Mouse (Mus musculus) kidney, postnatal 0 days (tissue): ENCODE measurements around the gene Umps. TPM values are rescaled to one million over a fixed set of nuclear protein-coding genes. Genes with fewer than 3 reads are reported as not detected.
A peak's percentile ranks its signal among the peaks of the same experiment; 100 is the strongest.

Source experiments
- ATAC-seq: fragments of 200-750 bp; cut with Nextera tagmentation; replicated peaks from 2 replicates; pipeline ENCODE4 v1.8.0; 2017; ENCODE audit warnings: low read depth, moderate number of reproducible peaks, moderate TSS enrichment, moderate library complexity; ENCODE audit not compliant: low FRiP score
- DNase-seq: peaks from one replicate; pipeline ENCODE4 v3.0.0-alpha.2; 2016; ENCODE audit warnings: low spot score
- H3K27ac ChIP-seq: fragments of 300-500 bp; sonication (generic); 2 replicates; pipeline ENCODE4 v1.5.1; 2014; ENCODE audit warnings: mild to moderate bottlenecking
- H3K27me3 ChIP-seq: fragments of 300-500 bp; sonication (generic); 2 replicates; pipeline ENCODE4 v1.6.1; 2014; ENCODE audit warnings: low read length, mixed read lengths; ENCODE audit not compliant: insufficient read depth
- H3K36me3 ChIP-seq: fragments of 300-500 bp; sonication (generic); 2 replicates; pipeline ENCODE4 v1.6.1; 2014; ENCODE audit warnings: low read length, mixed read lengths; ENCODE audit not compliant: insufficient read depth
- H3K4me1 ChIP-seq: fragments of 300-500 bp; sonication (generic); replicated peaks from 2 replicates; pipeline ENCODE4 v1.6.1; 2014; ENCODE audit warnings: antibody characterized with exemption, low read length, mixed read lengths; ENCODE audit not compliant: insufficient read depth
- H3K4me2 ChIP-seq: fragments of 300-500 bp; sonication (generic); 2 replicates; pipeline ENCODE4 v1.6.1; 2014; ENCODE audit warnings: mild to moderate bottlenecking, low read length, moderate library complexity, mixed read lengths
- H3K4me3 ChIP-seq: fragments of 300-500 bp; sonication (generic); replicated peaks from 2 replicates; pipeline ENCODE4 v1.5.1; 2014; ENCODE audit warnings: low read depth, low read length
- H3K9ac ChIP-seq: fragments of 300-500 bp; sonication (generic); 2 replicates; pipeline ENCODE4 v1.6.1; 2014; ENCODE audit warnings: low read depth, low read length
- H3K9me3 ChIP-seq: fragments of 300-500 bp; sonication (generic); replicated peaks from 2 replicates; pipeline ENCODE4 v1.6.1; 2016; ENCODE audit warnings: low read length, inconsistent platforms, mixed read lengths
- CTCF ChIP-seq: IDR thresholded peaks from 2 replicates; pipeline ENCODE4 v1.5.1; 2016; ENCODE audit warnings: antibody characterized with exemption, low read depth, mild to moderate bottlenecking, moderate library complexity
- WGBS: fragments of 180-500 bp; shearing (Covaris S2); extraction: QIAGEN DNeasy Blood & Tissue Kit; methylation state at CpG from one replicate; pipeline ENCODE4 v1.1.7; 2014; 5-methylcytosine and 5-hydroxymethylcytosine counted together
- polyA plus RNA-seq: library from polyadenylated mRNA; unstranded; fragments of >200 nt; fragmentation: Nextera tagmentation; extraction: Ambion mirVana; gene quantifications from 2 replicates; pipeline ENCODE4 v1.2.1, GENCODE M21; 2015

Umps gene
- polyA plus RNA-seq, 1 experiment from 2014 or later: 37.9 TPM

DNA sequence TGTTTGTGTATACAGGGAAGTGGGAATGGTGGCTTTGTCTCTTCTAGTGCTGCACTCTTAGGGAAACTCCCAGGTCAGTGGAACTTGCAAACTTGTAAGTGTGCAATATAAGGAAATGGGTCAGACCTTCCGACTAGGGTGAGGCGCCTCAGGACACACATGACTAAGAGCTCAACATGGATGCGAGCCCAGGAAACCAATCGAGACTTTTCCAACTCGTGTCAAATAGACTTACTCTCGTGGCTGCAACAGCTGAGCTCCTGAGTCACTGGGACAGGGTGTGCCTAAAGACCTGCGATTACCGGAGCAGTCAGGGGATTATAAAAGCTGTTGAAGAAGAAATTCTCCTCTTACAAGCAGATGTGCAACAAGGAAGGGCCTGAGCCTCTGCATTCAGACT, 33.9 kb upstream of the Umps start:
- no peak for TF ChIP-seq CTCF
- Histone ChIP-seq H3K9me3 (no peaks in the 10 kb centered on the region), H3K27me3 (no peaks in the 10 kb centered on the region), H3K9ac (no peak overlapping the region), H3K4me1 (peaks cover 10% of the 10 kb centered on the region; the same call in 1 of the 2 replicates), H3K36me3 (no peaks in the 10 kb centered on the region), H3K4me3 (no peak overlapping the region), H3K4me2 (no peak overlapping the region), H3K27ac (no peak overlapping the region)
- WGBS: 63% methylated on average over 8 of the region's 8 CpGs
- no peak for ATAC-seq
- DNase-seq: no peak

DNA sequence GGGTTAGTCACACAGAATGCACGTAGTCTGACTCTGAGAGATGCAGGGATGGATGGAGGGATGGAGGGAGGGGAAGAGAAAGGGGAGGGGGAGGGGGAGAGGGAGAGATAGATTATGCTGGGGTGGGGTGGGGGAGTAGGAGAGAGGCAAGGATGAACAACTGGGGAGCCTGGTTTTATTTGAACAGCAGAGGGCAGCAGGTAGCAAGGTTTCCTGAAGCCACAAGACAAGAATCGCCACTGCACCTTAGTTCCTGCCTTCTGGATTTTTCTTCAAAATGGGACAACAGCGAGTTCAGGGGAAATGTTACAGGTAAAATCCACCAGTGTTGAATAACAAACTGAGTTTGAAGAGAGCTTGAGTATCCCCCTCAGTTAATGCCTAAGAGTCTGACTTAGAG, 32.5 kb upstream of the Umps start:
- no peak overlapping the region for H3K4me3 ChIP-seq
- H3K27me3 ChIP-seq: no peaks in the 10 kb centered on the region
- no peak overlapping the region for H3K4me2 ChIP-seq
- DNase-seq: peak; percentile 78
- no peak overlapping the region for H3K9ac ChIP-seq
- peak; percentile 73 for TF ChIP-seq CTCF
- H3K4me1 ChIP-seq: 0 out of 2 replicates have a peak, but pooled peaks cover 1% of the 10 kb centered on the region
- no peak for ATAC-seq
- no peaks in the 10 kb centered on the region for H3K36me3 ChIP-seq
- 24% methylated on average over 3 of the region's 3 CpGs for WGBS
- no peaks in the 10 kb centered on the region for H3K9me3 ChIP-seq
- H3K27ac ChIP-seq: no peak overlapping the region

- Histone ChIP-seq H3K36me3 (no peaks in the 10 kb centered on the region), H3K4me3 (no peak overlapping the region), H3K9me3 (no peaks in the 10 kb centered on the region), H3K27me3 (no peaks in the 10 kb centered on the region), H3K27ac (no peak overlapping the region), H3K9ac (no peak overlapping the region), H3K4me2 (no peak overlapping the region), H3K4me1 (no peaks in the 10 kb centered on the region)
- TF ChIP-seq CTCF: no peak
- DNase-seq (no peak), ATAC-seq (no peak)
- 89% methylated on average over 6 of the region's 6 CpGs for WGBS
Observed at GRCm38 (mm10) chr16:33998011-33998410, 31.2 kb upstream of the Umps start.

- Histone ChIP-seq H3K4me3 (no peak overlapping the region), H3K27ac (no peak overlapping the region), H3K9ac (no peak overlapping the region), H3K4me2 (no peak overlapping the region), H3K36me3 (no peaks in the 10 kb centered on the region), H3K4me1 (no peaks in the 10 kb centered on the region), H3K9me3 (no peaks in the 10 kb centered on the region), H3K27me3 (no peaks in the 10 kb centered on the region)
- peak; percentile 80 for DNase-seq
- ATAC-seq: no peak
- TF ChIP-seq CTCF: peak; percentile 94
- 4% methylated on average over 5 of the region's 5 CpGs for WGBS
Observed at GRCm38 (mm10) chr16:33996030-33996429, 29.2 kb upstream of the Umps start.

- Histone ChIP-seq H3K4me3 (no peak overlapping the region), H3K9me3 (no peaks in the 10 kb centered on the region), H3K4me2 (no peak overlapping the region), H3K27me3 (no peaks in the 10 kb centered on the region), H3K36me3 (no peaks in the 10 kb centered on the region), H3K27ac (no peak overlapping the region), H3K9ac (no peak overlapping the region), H3K4me1 (no peaks in the 10 kb centered on the region)
- ATAC-seq (no peak), DNase-seq (no peak)
- no peak for TF ChIP-seq CTCF
- 78% methylated on average over 3 of the region's 3 CpGs for WGBS
Observed at GRCm38 (mm10) chr16:33995496-33995895, 28.7 kb upstream of the Umps start.

- WGBS: 86% methylated on average over 6 of the region's 6 CpGs
- no peak overlapping the region for H3K4me3 ChIP-seq
- no peaks in the 10 kb centered on the region for H3K4me1 ChIP-seq
- DNase-seq: no peak
- TF ChIP-seq CTCF: no peak
- H3K27me3 ChIP-seq: no peaks in the 10 kb centered on the region
- H3K4me2 ChIP-seq: no peak overlapping the region
- no peak overlapping the region for H3K9ac ChIP-seq
- no peak for ATAC-seq
- no peaks in the 10 kb centered on the region for H3K9me3 ChIP-seq
- no peaks in the 10 kb centered on the region for H3K36me3 ChIP-seq
- no peak overlapping the region for H3K27ac ChIP-seq
Observed at GRCm38 (mm10) chr16:33994321-33994720, 27.5 kb upstream of the Umps start.

- Histone ChIP-seq H3K4me3 (no peak overlapping the region), H3K36me3 (no peaks in the 10 kb centered on the region), H3K27ac (no peak overlapping the region), H3K4me2 (no peak overlapping the region), H3K9ac (no peak overlapping the region), H3K9me3 (no peaks in the 10 kb centered on the region), H3K4me1 (no peaks in the 10 kb centered on the region), H3K27me3 (no peaks in the 10 kb centered on the region)
- ATAC-seq (no peak), DNase-seq (no peak)
- no peak for TF ChIP-seq CTCF
- WGBS: 78% methylated on average over 4 of the region's 4 CpGs
Observed at GRCm38 (mm10) chr16:33990712-33991111, 23.9 kb upstream of the Umps start.
